In genomic region chr6:135048956-135049355, GRCm38 (mm10) we compare ENCODE assay signal across 12 mouse cellular contexts. TPM values are rescaled to one million over a fixed set of nuclear protein-coding genes. Genes with fewer than 3 reads are reported as not detected.
A peak's percentile ranks its signal among the peaks of the same experiment; 100 is the strongest.
DNase-seq lines count a peak whose midpoint lies in the region; ATAC-seq and TF ChIP-seq lines count a peak whose summit lies in the region.
"Had no signal": no experiment of that assay in that cellular context is flagged by ENCODE, and none has a peak within 500 bp of the region (broad histone marks: within the 10 kb centered on the region; RNA-seq: fewer than 3 reads in every experiment).

No protein-coding gene starts in this region.

- H3K4me1 ChIP-seq in small intestine, adult 2 months (ENCODE audit: control insufficient read depth, insufficient read depth, insufficient read length, low read length): peaks cover 5% of the 10 kb centered on the region
- H3K4me1 ChIP-seq in hindbrain, embryonic 11.5 days (replicated peaks; ENCODE audit: control insufficient read depth, insufficient read depth, low read length): no peaks in the 10 kb centered on the region
- H3K4me1 ChIP-seq: intestine, embryonic 15.5 days had no signal

- TF ChIP-seq CTCF in layer of hippocampus, adult 2 months (conservative IDR thresholded peaks at IDR 0.05): no peak
- no peak for TF ChIP-seq CTCF in small intestine, adult 2 months (IDR thresholded peaks at IDR 0.05; ENCODE audit: extremely low read depth, insufficient read length, insufficient replicate concordance, low read depth, low read length)

- DNase-seq in ovary, postnatal 36 days (ENCODE audit: low spot score): peak; percentile 26
- DNase-seq in ovary, postnatal 10 days (ENCODE audit: low spot score): no peak
- DNase-seq in heart, adult 9 months (ENCODE audit: low spot score in 2 of 2): peak; percentile 36 to 43
- peak; percentile 21 to 36 for DNase-seq in layer of hippocampus, adult 2 months (ENCODE audit: low spot score in 2 of 2)
- no peak for DNase-seq in frontal cortex, postnatal 10 days (ENCODE audit: low spot score in 2 of 2)
- no peak for DNase-seq in hindbrain, embryonic 11.5 days (ENCODE audit: low spot score)
- no peak for DNase-seq in adrenal gland, postnatal 25 days
- DNase-seq: liver, postnatal 0 days had no signal

- no peak for ATAC-seq in hindbrain, embryonic 11.5 days (ENCODE audit: low FRiP score)
- ATAC-seq: intestine, embryonic 15.5 days; liver, postnatal 0 days had no signal

- no peaks in the 10 kb centered on the region for H3K9me3 ChIP-seq in hindbrain, embryonic 11.5 days (ENCODE audit: control insufficient read depth, low read length)
- H3K9me3 ChIP-seq: forebrain, embryonic 10.5 days; G1E; intestine, embryonic 15.5 days had no signal

- 0 out of 2 replicates have a peak, but pooled peaks have one; percentile 11 for TF ChIP-seq POLR2A in small intestine, adult 2 months (IDR thresholded peaks at IDR 0.05; ENCODE audit: low read depth, low read length)

- no peak overlapping the region for H3K4me3 ChIP-seq in layer of hippocampus, adult 2 months
- no peak overlapping the region for H3K4me3 ChIP-seq in small intestine, adult 2 months (ENCODE audit: low read depth, low read length)
- H3K4me3 ChIP-seq in hindbrain, embryonic 11.5 days (ENCODE audit: low read depth, low read length): no peak overlapping the region
- H3K4me3 ChIP-seq: forebrain, embryonic 10.5 days; intestine, embryonic 15.5 days had no signal

- no peaks in the 10 kb centered on the region; the same call in 1 of the 2 replicates for H3K27me3 ChIP-seq in small intestine, adult 2 months (ENCODE audit: control insufficient read depth, insufficient read depth, low read length)
- H3K27me3 ChIP-seq in hindbrain, embryonic 11.5 days (ENCODE audit: control insufficient read depth, insufficient read depth, low read length): no peaks in the 10 kb centered on the region
- H3K27me3 ChIP-seq: intestine, embryonic 15.5 days had no signal

- no peak overlapping the region for H3K9ac ChIP-seq in hindbrain, embryonic 11.5 days (ENCODE audit: low read depth, low read length)
- H3K9ac ChIP-seq: intestine, embryonic 15.5 days; liver, postnatal 0 days had no signal

- no peaks in the 10 kb centered on the region for H3K36me3 ChIP-seq in small intestine, adult 2 months (ENCODE audit: control insufficient read depth, insufficient read depth, low read length)
- H3K36me3 ChIP-seq in hindbrain, embryonic 11.5 days (ENCODE audit: control insufficient read depth, insufficient read depth, low read length): no peaks in the 10 kb centered on the region
- H3K36me3 ChIP-seq: forebrain, embryonic 10.5 days; G1E; intestine, embryonic 15.5 days had no signal

- H3K4me2 ChIP-seq in hindbrain, embryonic 11.5 days (replicated peaks; ENCODE audit: low read depth, low read length): no peak overlapping the region
- H3K4me2 ChIP-seq: intestine, embryonic 15.5 days had no signal

- H3K27ac ChIP-seq in layer of hippocampus, adult 2 months: no peak overlapping the region
- H3K27ac ChIP-seq in small intestine, adult 2 months (ENCODE audit: insufficient read depth, low read depth, low read length): no peak overlapping the region
- no peak overlapping the region for H3K27ac ChIP-seq in hindbrain, embryonic 11.5 days (ENCODE audit: low read depth, low read length)
- H3K27ac ChIP-seq: forebrain, embryonic 10.5 days; intestine, embryonic 15.5 days had no signal

- WGBS in small intestine, adult 2 months: 55% methylated on average over 16 of the region's 16 CpGs
- 88% methylated on average over 16 of the region's 16 CpGs for WGBS in hindbrain, embryonic 11.5 days

RNA-seq across cellular contexts. Expression of gene Gprc5a, which starts 16.5 kb away (rescaled TPM):
- under 1 TPM in 1 of 2 experiments, not detected in 1; 0.41 TPM for total RNA-seq in layer of hippocampus, adult 2 months (2021)
- polyA plus RNA-seq in small intestine, adult 2 months (2012; rRNA removed): 17.4 and 73.7 TPM in 2 replicates
- 2.3 and 3.7 TPM in 2 replicates for polyA plus RNA-seq in hindbrain, embryonic 11.5 days (2014; fragmentation: Nextera tagmentation; extraction: Ambion mirVana)
- total RNA-seq in adrenal gland, postnatal 25 days (2021): 0.33 and 0.71 TPM in 2 replicates
- total RNA-seq: G1E had no signal
- polyA plus RNA-seq: G1E had no signal

RNA-seq across cellular contexts. Expression of gene Ddx47, which starts 37.5 kb away (rescaled TPM):
- 10 to 100 TPM; 58.9 to 60.5 TPM for total RNA-seq in layer of hippocampus, adult 2 months (2021)
- 9.5 and 20.2 TPM in 2 replicates for polyA plus RNA-seq in small intestine, adult 2 months (2012; rRNA removed)
- polyA plus RNA-seq in hindbrain, embryonic 11.5 days (2014; fragmentation: Nextera tagmentation; extraction: Ambion mirVana): 101 and 102 TPM in 2 replicates
- 62.2 and 75.9 TPM in 2 replicates for total RNA-seq in adrenal gland, postnatal 25 days (2021)

Comparison
In these comparisons a context has a peak if more than half of its experiments do, and no peak if none do; other contexts are left out.
1. DNase-seq: peak in ovary, postnatal 36 days (single experiment), heart, adult 9 months (2 of 2) and layer of hippocampus, adult 2 months (2 of 2); none in ovary, postnatal 10 days (single experiment), frontal cortex, postnatal 10 days (0 of 2), hindbrain, embryonic 11.5 days (single experiment) and adrenal gland, postnatal 25 days (single experiment).